Mouse (Mus musculus) lung, adult 18-20 months (tissue): Measurements from ENCODE around the gene Slc16a6.
"Not testable (repeated sequence)": the region's sequence is repeated elsewhere in the genome, so short reads cannot be mapped to it uniquely, and the experiment has no call there.

Experiments
- DNase-seq, 2 experiments: peaks; one replicate each; pipeline ENCODE4 v3.0.0; 2022; ENCODE audit warnings: mixed read lengths in 2 of 2

Gene Slc16a6

DNA sequence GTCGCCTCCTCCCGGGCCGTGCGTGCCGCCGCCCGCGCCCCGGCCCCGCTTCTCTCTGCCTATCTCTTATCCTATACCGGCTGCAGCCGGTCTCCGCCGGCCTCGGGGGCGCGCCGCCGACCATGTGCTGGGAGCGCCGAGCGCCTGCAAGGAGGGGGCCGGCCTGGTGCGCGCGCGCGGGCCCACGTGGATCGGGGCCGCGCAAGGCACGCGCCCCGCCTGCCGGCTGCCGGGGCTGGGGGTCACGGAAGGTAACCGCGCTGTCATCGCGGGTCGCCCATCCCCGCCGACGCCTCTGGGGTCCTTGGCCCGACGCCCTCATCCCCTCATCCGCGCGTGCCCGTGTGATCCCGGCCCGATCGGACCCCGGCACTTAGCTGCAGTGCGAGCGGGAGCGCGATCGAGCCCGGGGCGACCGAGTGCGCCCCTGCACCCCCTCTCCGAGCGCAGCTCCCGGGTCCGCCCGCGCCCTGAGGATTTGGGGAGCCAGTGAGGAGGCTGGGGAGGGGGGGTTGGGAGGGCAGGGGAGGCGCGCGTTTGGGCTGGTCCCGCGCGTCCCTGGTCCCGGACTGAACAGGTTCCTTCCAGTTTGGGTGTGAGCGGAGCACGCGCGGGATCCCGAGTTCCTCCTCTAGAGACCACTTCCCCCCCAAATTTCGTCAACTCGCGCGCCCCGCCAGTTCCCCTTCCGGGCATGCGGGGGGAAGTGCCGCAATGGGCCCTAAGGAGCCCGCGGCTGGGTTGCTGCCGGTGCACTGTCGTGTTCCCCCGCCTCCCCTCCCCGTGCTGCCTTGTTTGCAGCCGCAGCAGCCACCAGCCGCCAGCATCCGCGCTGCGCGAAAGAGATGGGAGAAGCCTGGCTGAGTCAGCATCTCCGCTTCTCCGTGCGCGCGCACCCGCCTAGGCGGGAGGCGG is at the start of gene Slc16a6, which contains the start of gene Arsg:
Slc16a6 (minus strand) TSS at position 428 of the 915 bp plus-strand sequence.
Arsg (plus strand) TSS at position 204 of the 915 bp plus-strand sequence.
- peak; percentile 74 to 82 for DNase-seq

DNA sequence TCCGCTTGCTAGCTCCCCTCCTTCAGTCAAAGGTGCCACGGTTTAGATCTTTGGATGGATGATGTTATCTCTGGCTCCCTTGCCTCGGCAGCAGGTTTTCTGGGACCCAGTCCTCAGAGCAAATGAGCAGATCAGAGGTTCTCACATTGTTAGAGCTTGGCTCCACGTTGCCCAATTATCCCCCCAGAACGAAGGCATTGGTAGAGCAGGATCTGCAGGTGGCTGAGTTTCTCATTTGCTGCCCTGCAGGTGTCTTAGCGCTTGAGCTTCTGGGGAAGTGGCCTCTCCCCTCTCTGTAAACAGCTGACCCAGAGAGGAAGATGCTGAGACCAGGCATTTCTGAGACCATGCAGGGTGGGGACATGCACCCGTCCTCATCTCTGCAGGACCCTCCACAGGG is 47.6 kb upstream of the Slc16a6 start:
- DNase-seq: no peak

GRCm38 (mm10) chr11:109517816-109518215 is 44.4 kb upstream of the Slc16a6 start:
- DNase-seq: no peak

DNA sequence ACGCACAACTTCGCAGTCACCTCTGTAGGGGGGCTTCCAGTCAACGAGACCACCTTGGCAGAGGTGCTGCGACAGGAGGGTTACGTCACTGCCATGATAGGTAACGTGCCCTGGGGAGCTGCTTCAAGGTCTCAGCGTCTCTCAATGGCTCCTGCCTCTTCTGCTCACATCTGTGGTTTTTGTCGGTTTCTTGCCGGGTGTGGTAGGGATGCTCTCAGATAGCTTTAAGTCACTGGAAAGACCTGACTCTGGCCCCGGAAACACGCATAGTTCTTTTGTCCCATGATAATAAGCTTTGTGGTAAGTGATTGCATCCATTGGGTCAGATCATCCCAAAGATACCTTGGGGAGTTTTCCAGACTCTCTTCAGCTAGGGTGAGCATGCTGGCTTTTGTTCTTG is 43.9 kb upstream of the Slc16a6 start:
- no peak for DNase-seq

GRCm38 (mm10) chr11:109514064-109514612 is 40.7 kb upstream of the Slc16a6 start:
- DNase-seq: no peak

- DNase-seq: no peak
Observed at GRCm38 (mm10) chr11:109512995-109513675, 39.7 kb upstream of the Slc16a6 start.

GRCm38 (mm10) chr11:109507068-109507467 is 33.7 kb upstream of the Slc16a6 start:
- DNase-seq: no peak

DNA sequence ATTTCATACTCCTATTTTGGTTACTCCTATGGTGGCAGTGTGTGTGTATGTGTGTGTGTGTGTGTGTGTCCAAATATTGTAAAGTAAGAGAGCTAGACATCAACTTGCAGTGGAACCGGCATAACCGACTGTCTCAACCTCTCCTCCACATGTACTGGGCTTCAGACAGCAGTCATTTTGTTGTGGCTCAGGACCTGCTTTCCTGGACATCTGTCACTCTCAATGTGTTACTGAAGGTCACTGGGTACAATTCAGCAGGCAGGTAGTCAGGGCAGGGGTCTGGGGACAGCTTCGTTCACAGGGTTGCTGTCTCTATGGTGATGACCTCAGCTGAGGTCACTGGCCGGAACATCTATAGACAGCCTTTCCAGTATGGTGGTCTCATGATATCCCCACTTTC is 32.4 kb upstream of the Slc16a6 start:
- DNase-seq: no peak

DNA sequence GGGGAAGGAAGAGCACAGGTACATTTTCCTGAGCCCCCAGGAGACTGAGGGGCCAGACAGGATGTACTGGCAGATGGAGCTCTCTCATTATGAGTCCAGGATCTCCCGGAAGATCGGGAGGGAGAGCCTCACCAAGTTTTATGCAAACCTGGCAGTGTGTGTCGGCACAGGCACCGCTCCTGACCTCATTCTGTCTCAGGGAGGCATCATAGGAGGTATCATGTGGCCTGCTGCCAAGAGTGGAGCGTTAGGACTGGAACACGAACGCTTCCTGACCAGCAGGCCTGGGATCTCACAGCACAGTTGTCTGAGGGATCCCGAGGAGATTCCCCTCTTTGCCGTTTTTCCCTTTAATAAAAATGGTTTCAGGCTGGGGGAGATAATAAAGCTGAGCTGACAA is 31.6 kb upstream of the Slc16a6 start:
- no peak for DNase-seq

DNA sequence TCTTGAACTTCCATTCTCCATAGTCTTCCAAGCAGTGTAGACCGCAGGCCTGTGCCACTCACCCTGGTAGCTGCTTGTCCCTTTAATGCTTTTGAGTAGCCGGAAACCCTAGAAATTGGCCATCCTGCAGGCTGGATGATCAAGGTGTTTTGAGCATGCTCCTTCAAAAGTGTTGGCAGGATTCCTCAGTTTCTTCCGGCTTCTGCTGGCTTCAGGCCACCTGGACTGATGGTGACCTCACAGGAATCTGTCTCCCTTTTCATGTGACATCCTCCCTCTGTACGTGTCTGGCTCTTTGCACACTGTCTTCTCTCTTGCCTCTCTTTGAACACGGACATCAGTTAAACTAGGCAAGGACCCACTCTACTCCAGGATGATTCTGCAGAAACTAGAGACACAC is 26.8 kb upstream of the Slc16a6 start:
- no peak for DNase-seq

DNA sequence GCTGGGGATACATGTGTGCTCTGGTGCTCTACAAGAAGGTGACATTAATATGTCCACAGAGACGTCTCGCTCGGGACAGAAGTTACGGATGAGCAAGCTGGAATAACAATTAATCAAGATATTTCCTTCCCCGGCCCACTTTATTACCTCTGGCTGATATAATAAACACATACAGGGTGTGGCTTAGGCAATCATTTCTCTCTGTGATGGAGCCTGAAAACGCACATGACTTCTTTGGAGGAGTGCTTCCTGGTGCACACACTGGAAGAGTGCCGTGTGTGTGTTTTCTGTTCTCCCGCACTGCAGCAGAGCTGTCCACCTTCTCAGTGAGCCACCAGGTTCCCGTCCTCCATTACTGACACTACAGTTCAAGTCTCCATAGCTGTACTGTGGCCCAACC is 24.6 kb upstream of the Slc16a6 start:
- DNase-seq: no peak

DNA sequence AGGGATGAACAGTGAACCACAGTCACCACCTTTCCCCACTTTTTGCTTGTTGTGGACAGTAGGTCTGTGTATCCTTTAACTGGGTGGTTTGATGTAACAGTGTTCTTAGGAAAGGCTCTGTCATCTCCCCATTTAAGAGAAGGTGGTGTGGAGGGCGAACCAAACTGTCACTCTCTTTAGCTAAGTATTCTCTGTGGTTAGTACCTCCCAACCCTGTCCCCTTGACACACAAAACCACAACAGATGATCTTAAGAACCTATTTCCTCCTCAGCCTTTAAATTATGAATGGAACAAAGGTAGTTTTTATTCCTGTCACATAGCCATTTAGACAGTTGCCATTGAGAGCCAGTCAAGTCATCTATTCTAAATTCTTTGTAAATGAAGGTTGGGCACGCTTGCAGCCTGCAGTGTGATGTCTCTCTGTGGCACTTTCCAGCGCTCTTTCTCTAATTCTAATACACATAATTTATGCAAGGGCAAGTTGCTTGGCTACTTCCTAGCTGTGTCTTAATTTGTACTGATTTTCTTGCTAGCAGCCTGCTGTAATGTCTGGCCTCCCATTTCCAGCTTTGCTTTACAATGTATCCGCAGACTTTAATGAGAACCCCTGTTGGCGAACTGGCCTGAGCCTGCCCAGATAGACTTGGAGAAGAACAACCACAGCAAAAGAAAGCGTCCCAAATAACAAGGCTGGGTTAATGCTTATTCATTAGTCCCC is 23.8 kb upstream of the Slc16a6 start:
- no peak for DNase-seq

DNA sequence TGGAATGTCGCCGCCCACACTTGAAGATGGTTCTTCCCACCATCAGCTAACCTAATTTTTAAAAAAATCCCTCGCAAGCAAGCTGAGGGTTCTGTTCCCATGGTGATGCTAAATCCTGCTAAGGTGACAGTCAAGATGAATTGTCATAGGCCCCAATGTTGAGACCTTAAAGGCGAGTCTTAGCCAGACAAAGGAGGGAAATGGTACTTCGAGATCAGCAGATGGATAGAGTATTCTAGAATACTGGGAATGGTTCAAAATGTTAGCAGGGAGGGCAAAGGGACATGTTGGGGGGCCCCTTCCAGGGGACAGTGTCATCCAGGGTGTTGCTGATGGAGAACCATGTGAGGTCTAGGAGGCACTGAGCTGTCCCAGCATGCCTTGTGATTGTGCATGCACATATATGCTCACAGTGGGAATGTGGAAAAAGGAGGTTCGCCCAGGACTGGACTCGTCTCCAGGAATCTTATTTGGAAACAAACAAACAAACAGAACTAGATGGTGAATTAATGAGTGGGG is 23.1 kb upstream of the Slc16a6 start:
- no peak for DNase-seq

DNA sequence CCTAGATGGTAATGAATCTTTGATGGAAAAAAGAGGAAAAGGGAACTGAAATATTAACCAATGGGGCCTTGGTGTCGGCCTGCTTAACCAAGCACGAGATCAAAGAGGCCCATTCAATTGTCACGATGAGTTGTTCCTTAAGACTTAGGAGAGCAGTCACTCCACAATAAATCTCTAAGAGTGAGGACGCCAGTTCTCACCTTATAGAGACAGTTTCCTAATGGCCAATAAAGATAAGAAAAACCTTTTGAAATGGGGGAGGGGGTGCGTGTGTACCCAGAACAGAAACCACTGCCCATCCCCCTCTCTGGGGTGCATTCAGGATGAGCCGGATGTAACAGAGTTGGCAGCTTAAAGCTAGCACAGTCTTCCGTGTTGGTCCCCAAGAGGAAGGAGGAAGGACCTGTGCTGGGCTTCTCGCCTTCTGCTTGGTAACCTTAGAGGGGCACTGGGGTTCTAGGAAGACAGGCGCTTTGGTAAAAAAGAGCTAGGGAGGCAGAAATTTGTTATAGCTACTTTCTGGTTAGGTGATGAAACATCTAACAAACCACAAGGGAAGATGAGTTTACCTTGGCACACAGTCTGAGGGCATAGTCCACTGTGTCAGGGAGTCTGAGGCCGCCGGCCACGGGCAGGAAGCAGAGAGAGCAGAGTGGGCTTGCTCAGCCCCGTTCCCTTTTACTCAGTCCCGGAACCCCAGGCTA is 22.5 kb upstream of the Slc16a6 start:
- DNase-seq: no peak

- peak in 1 of 2 experiments; percentile 43 for DNase-seq
Observed at GRCm38 (mm10) chr11:109494890-109495770, 21.7 kb upstream of the Slc16a6 start.

DNA sequence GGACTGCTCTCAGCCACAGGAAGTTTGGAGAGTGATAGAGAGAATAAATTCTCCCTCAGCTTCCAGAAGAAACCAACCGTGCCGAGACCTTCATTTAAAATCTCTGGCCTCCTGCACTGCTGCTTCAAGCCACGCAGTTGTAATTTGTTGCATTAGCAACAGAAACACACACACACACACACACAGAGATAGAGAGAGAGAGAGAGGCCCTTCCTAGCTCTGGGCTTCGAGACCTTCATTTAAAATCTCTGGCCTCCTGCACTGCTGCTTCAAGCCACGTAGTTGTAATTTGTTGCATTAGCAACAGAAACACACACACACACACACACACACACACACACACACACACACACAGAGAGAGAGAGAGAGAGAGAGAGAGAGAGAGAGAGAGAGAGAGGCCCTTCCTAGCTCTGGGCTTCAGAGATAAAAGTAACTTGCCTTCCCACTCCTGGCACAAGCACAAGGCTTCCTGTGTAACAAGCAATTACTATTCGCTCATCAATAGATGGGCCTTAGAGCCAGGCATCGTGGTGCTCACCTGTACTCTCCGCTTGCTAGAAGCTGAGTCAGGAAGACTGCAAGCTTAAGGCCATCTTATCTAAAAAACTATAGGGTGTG is 19.6 kb upstream of the Slc16a6 start:
- not testable (repeated sequence) for DNase-seq

DNA sequence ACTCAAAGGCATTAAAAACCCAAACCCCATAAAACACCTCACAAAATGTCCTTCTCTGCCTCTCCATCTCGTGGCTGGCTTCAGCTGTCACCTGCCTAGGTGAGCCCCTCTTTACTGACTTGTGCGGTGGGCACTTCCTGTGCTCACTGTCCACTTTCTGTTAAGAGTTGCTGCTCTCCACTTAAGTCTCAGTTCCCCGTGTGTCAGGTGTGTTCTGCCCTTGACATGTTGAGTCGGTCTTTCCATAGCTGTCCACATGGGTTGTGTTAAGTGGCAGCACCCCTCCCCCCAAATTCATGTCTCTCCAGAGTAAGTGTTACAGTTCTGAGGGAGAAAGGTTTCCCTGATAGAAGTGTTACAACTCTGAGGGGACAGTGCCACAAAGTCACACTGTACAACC is 18.4 kb upstream of the Slc16a6 start:
- DNase-seq: no peak

DNA sequence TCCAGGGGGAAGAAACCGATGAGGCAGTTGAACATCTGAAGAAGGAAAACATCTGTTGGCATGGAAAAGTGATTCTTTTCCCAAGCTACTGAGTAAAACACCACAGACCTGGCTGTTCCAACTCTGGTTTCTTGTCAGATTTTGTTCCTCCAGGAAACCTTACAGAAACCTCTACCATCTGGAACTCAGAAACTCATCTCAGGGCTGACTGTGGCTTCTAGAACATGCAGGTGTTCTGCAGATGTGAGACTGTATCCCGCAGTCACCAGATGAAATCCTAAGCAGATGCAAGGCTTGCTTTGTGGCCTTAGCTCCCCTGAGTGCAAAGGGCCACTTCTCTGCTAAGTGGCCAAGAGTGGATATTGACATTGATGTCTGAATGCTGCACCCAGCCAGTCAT is 16.4 kb upstream of the Slc16a6 start:
- no peak for DNase-seq

GRCm38 (mm10) chr11:109487991-109488684 is 14.7 kb upstream of the Slc16a6 start:
- peak in 1 of 2 experiments; percentile 48 for DNase-seq

GRCm38 (mm10) chr11:109487111-109487510 is 13.7 kb upstream of the Slc16a6 start:
- peak in 1 of 2 experiments; percentile 24 for DNase-seq
